Mouse (Mus musculus) C2C12 (cell line): Measurements from ENCODE around the gene Farp2.

Source experiments
- CTCF ChIP-seq: IDR thresholded peaks from one replicate; pipeline ENCODE4 v1.5.1; 2011; ENCODE audit not compliant: control insufficient read depth, insufficient read depth, insufficient read length
- MAX ChIP-seq: IDR thresholded peaks from one replicate; pipeline ENCODE4 v1.6.1; 2011; ENCODE audit warnings: mild to moderate bottlenecking, control low read depth
- MYOD1 ChIP-seq: IDR thresholded peaks from one replicate; pipeline ENCODE4 v1.6.1; 2011; ENCODE audit warnings: low read depth; ENCODE audit not compliant: control insufficient read depth, insufficient read length
- USF1 ChIP-seq: IDR thresholded peaks from one replicate; pipeline ENCODE4 v1.6.1; 2011; ENCODE audit warnings: low read depth, mild to moderate bottlenecking, control low read depth, moderate library complexity

GRCm38 (mm10) chr1:93635580-93636192 is 123.8 kb downstream of the Farp2 start:
- TF ChIP-seq MAX (no peak), CTCF (no peak), USF1 (no peak), MYOD1 (no peak)
